Mouse (Mus musculus): ENCODE measurements at regions not wholly inside any gene's neighbourhood (a gene's known extent, or its start where the extent isn't known, plus 50 kb on each side); places are given as distances from the start of the nearest gene placed in this dataset.

- ATAC-seq (ENCODE audit: extremely low read depth, insufficient number of reproducible peaks, low FRiP score, poor library complexity, severe bottlenecking): no peak
- DNase-seq (ENCODE audit: low spot score): no peak
- Histone ChIP-seq H3K36me3 (replicated peaks) (no peaks in the 10 kb centered on the region), H3K4me3 (ENCODE audit: low read depth, low read length) (no peak overlapping the region), H3K27me3 (ENCODE audit: insufficient read depth, low read length) (no peaks in the 10 kb centered on the region), H3K9me3 (replicated peaks) (no peaks in the 10 kb centered on the region), H3K4me1 (ENCODE audit: insufficient read depth, low read depth, low read length) (no peaks in the 10 kb centered on the region)
- TF ChIP-seq CTCF (IDR thresholded peaks at IDR 0.05; ENCODE audit: low read depth, low read length) (no peak), GATA1 (IDR thresholded peaks at IDR 0.05; ENCODE audit: borderline replicate concordance, low read length) (no peak), TAL1 (conservative IDR thresholded peaks at IDR 0.05; ENCODE audit: low read depth, low read length) (no peak), GATA2 (IDR thresholded peaks at IDR 0.05; ENCODE audit: borderline replicate concordance, low read depth, low read length) (no peak), POLR2AphosphoS5 (IDR thresholded peaks at IDR 0.05; ENCODE audit: insufficient replicate concordance, low read depth, low read length) (no peak)
Observed at GRCm38 (mm10) chr15:51327702-51328101, 2557.0 kb upstream of the Gm7489 start.

DNA sequence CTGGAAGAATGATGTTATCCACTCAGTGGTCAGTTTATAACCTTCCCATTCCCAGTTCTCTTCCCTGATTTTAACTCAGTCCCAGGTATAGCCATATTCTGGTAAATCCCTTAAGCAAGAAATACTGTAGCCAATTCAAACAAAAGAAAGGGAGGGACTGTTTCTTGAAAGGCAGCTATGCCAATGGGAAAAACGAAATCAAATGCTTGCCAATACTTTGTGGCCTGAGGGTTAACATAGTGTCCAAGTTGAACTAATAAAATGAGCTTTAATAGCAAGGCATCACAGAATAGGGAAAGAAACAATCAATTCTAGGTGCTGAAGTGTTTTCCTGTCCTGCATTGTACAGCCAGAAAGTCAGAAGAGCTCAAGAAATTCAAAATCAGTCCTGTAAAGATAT is 2548.3 kb upstream of the Gm7489 start:
- H3K36me3 ChIP-seq (replicated peaks): no peaks in the 10 kb centered on the region
- H3K27me3 ChIP-seq (ENCODE audit: insufficient read depth, low read length): no peaks in the 10 kb centered on the region
- ATAC-seq (ENCODE audit: extremely low read depth, insufficient number of reproducible peaks, low FRiP score, poor library complexity, severe bottlenecking) (no peak), DNase-seq (ENCODE audit: low spot score) (no peak)
- TF ChIP-seq TAL1 (conservative IDR thresholded peaks at IDR 0.05; ENCODE audit: low read depth, low read length) (no peak), GATA1 (IDR thresholded peaks at IDR 0.05; ENCODE audit: borderline replicate concordance, low read length) (no peak), GATA2 (IDR thresholded peaks at IDR 0.05; ENCODE audit: borderline replicate concordance, low read depth, low read length) (no peak), CTCF (IDR thresholded peaks at IDR 0.05; ENCODE audit: low read depth, low read length) (no peak), POLR2AphosphoS5 (IDR thresholded peaks at IDR 0.05; ENCODE audit: insufficient replicate concordance, low read depth, low read length) (no peak)
- H3K4me1 ChIP-seq (ENCODE audit: insufficient read depth, low read depth, low read length): no peaks in the 10 kb centered on the region
- H3K9me3 ChIP-seq (replicated peaks): no peaks in the 10 kb centered on the region
- H3K4me3 ChIP-seq (ENCODE audit: low read depth, low read length): no peak overlapping the region

DNA sequence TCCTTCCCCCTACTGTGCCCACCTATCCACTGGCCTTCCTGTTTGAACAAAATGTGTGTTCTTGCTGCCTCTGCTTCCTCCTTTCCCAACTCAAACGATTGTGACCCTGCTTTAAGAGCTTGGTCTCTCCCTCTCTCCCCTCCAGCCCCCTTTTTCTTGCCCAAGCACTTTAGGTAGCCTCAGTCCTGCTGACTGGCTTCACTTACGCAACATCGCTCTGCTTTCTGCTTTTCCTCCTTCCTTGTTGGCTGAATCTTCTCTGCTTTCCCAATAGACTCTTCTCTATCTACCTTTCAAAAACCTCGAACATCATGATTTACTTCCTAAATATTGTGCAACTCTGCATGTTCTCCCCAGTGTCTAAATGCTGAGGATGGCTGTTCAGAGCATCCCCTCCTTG is 2538.4 kb upstream of the Gm7489 start:
- DNase-seq (ENCODE audit: low spot score) (no peak), ATAC-seq (ENCODE audit: extremely low read depth, insufficient number of reproducible peaks, low FRiP score, poor library complexity, severe bottlenecking) (no peak)
- no peaks in the 10 kb centered on the region for H3K4me1 ChIP-seq (ENCODE audit: insufficient read depth, low read depth, low read length)
- H3K27me3 ChIP-seq (ENCODE audit: insufficient read depth, low read length): no peaks in the 10 kb centered on the region
- TF ChIP-seq CTCF (IDR thresholded peaks at IDR 0.05; ENCODE audit: low read depth, low read length): no peak
- no peak for TF ChIP-seq TAL1 (conservative IDR thresholded peaks at IDR 0.05; ENCODE audit: low read depth, low read length)
- TF ChIP-seq GATA2 (IDR thresholded peaks at IDR 0.05; ENCODE audit: borderline replicate concordance, low read depth, low read length): no peak
- TF ChIP-seq GATA1 (IDR thresholded peaks at IDR 0.05; ENCODE audit: borderline replicate concordance, low read length): no peak
- no peak for TF ChIP-seq POLR2AphosphoS5 (IDR thresholded peaks at IDR 0.05; ENCODE audit: insufficient replicate concordance, low read depth, low read length)
- H3K4me3 ChIP-seq (ENCODE audit: low read depth, low read length): no peak overlapping the region
- H3K9me3 ChIP-seq (replicated peaks): no peaks in the 10 kb centered on the region
- H3K36me3 ChIP-seq (replicated peaks): no peaks in the 10 kb centered on the region

DNA sequence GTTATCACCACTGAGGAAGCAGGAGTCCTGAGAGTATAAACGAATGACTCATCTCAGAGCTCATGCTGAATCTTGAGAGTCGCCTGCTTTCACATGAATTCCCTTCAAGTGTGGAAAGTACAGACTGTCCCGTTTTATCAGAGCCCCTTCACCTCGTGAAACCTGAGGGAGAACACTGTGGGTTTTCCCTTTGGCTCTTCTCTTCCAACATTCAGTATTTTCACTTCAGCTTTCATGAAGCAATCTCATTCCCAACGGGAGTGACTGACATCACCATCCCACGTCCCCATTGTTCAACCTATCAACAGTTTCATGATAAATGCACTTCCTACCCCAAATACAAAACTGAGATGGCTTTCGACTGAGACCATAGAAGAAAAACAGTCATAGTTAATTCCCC is 2521.3 kb upstream of the Gm7489 start:
- TF ChIP-seq CTCF (IDR thresholded peaks at IDR 0.05; ENCODE audit: low read depth, low read length) (no peak), GATA1 (IDR thresholded peaks at IDR 0.05; ENCODE audit: borderline replicate concordance, low read length) (no peak), TAL1 (conservative IDR thresholded peaks at IDR 0.05; ENCODE audit: low read depth, low read length) (no peak), POLR2AphosphoS5 (IDR thresholded peaks at IDR 0.05; ENCODE audit: insufficient replicate concordance, low read depth, low read length) (no peak), GATA2 (IDR thresholded peaks at IDR 0.05; ENCODE audit: borderline replicate concordance, low read depth, low read length) (no peak)
- ATAC-seq (ENCODE audit: extremely low read depth, insufficient number of reproducible peaks, low FRiP score, poor library complexity, severe bottlenecking) (no peak), DNase-seq (ENCODE audit: low spot score) (no peak)
- H3K4me1 ChIP-seq (ENCODE audit: insufficient read depth, low read depth, low read length): no peaks in the 10 kb centered on the region
- no peaks in the 10 kb centered on the region for H3K36me3 ChIP-seq (replicated peaks)
- H3K9me3 ChIP-seq (replicated peaks): no peaks in the 10 kb centered on the region
- no peak overlapping the region for H3K4me3 ChIP-seq (ENCODE audit: low read depth, low read length)
- H3K27me3 ChIP-seq (ENCODE audit: insufficient read depth, low read length): no peaks in the 10 kb centered on the region

DNA sequence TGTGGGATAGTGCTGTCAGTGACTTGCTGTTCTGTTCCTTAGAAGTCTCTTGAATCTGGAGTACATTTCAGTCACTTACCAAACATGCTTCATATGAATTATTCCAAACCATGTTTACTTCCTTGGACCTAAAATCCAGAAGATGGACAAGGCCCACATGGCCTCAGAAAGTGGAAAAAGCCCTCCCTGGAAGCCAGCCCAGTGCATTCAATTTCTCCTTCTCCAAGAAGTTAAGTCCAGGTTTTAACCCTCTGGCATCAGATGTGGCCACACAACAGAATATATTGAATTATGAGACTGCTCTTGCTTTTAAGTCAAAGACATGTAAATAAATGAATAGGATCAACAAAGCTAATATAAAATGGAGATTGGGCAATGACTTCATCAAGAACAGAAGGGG is 2513.5 kb upstream of the Gm7489 start:
- ATAC-seq (ENCODE audit: extremely low read depth, insufficient number of reproducible peaks, low FRiP score, poor library complexity, severe bottlenecking) (no peak), DNase-seq (ENCODE audit: low spot score) (no peak)
- Histone ChIP-seq H3K9me3 (replicated peaks) (no peaks in the 10 kb centered on the region), H3K4me1 (ENCODE audit: insufficient read depth, low read depth, low read length) (no peaks in the 10 kb centered on the region), H3K27me3 (ENCODE audit: insufficient read depth, low read length) (no peaks in the 10 kb centered on the region), H3K36me3 (replicated peaks) (no peaks in the 10 kb centered on the region), H3K4me3 (ENCODE audit: low read depth, low read length) (no peak overlapping the region)
- TF ChIP-seq TAL1 (conservative IDR thresholded peaks at IDR 0.05; ENCODE audit: low read depth, low read length): no peak
- no peak for TF ChIP-seq GATA1 (IDR thresholded peaks at IDR 0.05; ENCODE audit: borderline replicate concordance, low read length)
- no peak for TF ChIP-seq POLR2AphosphoS5 (IDR thresholded peaks at IDR 0.05; ENCODE audit: insufficient replicate concordance, low read depth, low read length)
- no peak for TF ChIP-seq CTCF (IDR thresholded peaks at IDR 0.05; ENCODE audit: low read depth, low read length)
- TF ChIP-seq GATA2 (IDR thresholded peaks at IDR 0.05; ENCODE audit: borderline replicate concordance, low read depth, low read length): no peak

- Histone ChIP-seq H3K27me3 (ENCODE audit: insufficient read depth, low read length) (no peaks in the 10 kb centered on the region), H3K36me3 (replicated peaks) (no peaks in the 10 kb centered on the region), H3K9me3 (replicated peaks) (no peaks in the 10 kb centered on the region), H3K4me1 (ENCODE audit: insufficient read depth, low read depth, low read length) (no peaks in the 10 kb centered on the region), H3K4me3 (ENCODE audit: low read depth, low read length) (no peak overlapping the region)
- TF ChIP-seq GATA1 (IDR thresholded peaks at IDR 0.05; ENCODE audit: borderline replicate concordance, low read length) (no peak), TAL1 (conservative IDR thresholded peaks at IDR 0.05; ENCODE audit: low read depth, low read length) (no peak), CTCF (IDR thresholded peaks at IDR 0.05; ENCODE audit: low read depth, low read length) (no peak), GATA2 (IDR thresholded peaks at IDR 0.05; ENCODE audit: borderline replicate concordance, low read depth, low read length) (no peak), POLR2AphosphoS5 (IDR thresholded peaks at IDR 0.05; ENCODE audit: insufficient replicate concordance, low read depth, low read length) (no peak)
- no peak for DNase-seq (ENCODE audit: low spot score)
- ATAC-seq (ENCODE audit: extremely low read depth, insufficient number of reproducible peaks, low FRiP score, poor library complexity, severe bottlenecking): no peak
Observed at GRCm38 (mm10) chr15:51390383-51390782, 2494.3 kb upstream of the Gm7489 start.
